Comparison of ENCODE assay signal across 8 mouse cellular contexts in genomic region chr2:124612276-124612675, GRCm38 (mm10).
DNase-seq lines count a peak whose midpoint lies in the region; ATAC-seq and TF ChIP-seq lines count a peak whose summit lies in the region.

No protein-coding gene starts in this region.

- no peak for TF ChIP-seq CTCF in lung, embryonic 14.5 days (IDR thresholded peaks at IDR 0.05; ENCODE audit: low read depth)
- TF ChIP-seq CTCF in small intestine, adult 2 months (IDR thresholded peaks at IDR 0.05; ENCODE audit: extremely low read depth, insufficient read length, insufficient replicate concordance, low read depth, low read length): no peak

- peak; percentile 50 for DNase-seq in lung, embryonic 14.5 days
- DNase-seq in lung, postnatal 25 days (ENCODE audit: low spot score): no peak
- DNase-seq in adrenal gland, adult 8-10 months: no peak
- DNase-seq in layer of hippocampus, adult 9-11 months: no peak
- DNase-seq in kidney, postnatal 14 days: no peak

- no peaks in the 10 kb centered on the region for H3K27me3 ChIP-seq in lung, embryonic 14.5 days (ENCODE audit: insufficient read depth, low read length)
- H3K27me3 ChIP-seq in embryonic facial prominence, embryonic 13.5 days: peaks cover 14% of the 10 kb centered on the region
- peaks cover 63% of the 10 kb centered on the region for H3K27me3 ChIP-seq in limb, embryonic 13.5 days
- H3K27me3 ChIP-seq in small intestine, adult 2 months (ENCODE audit: control insufficient read depth, insufficient read depth, low read length): no peaks in the 10 kb centered on the region

- H3K9me3 ChIP-seq in lung, embryonic 14.5 days (ENCODE audit: low read depth, low read length): no peaks in the 10 kb centered on the region
- no peaks in the 10 kb centered on the region for H3K9me3 ChIP-seq in embryonic facial prominence, embryonic 13.5 days
- no peaks in the 10 kb centered on the region for H3K9me3 ChIP-seq in limb, embryonic 13.5 days

- peak overlapping the region; percentile 75 for H3K4me3 ChIP-seq in lung, embryonic 14.5 days (ENCODE audit: low read depth, low read length)
- peak overlapping the region; percentile 78 for H3K4me3 ChIP-seq in embryonic facial prominence, embryonic 13.5 days
- H3K4me3 ChIP-seq in limb, embryonic 13.5 days: peak overlapping the region; percentile 81
- peak overlapping the region; percentile 48 for H3K4me3 ChIP-seq in small intestine, adult 2 months (ENCODE audit: low read depth, low read length)

- peak overlapping the region; percentile 83 for H3K9ac ChIP-seq in lung, embryonic 14.5 days
- H3K9ac ChIP-seq in embryonic facial prominence, embryonic 13.5 days: peak overlapping the region; percentile 86
- H3K9ac ChIP-seq in limb, embryonic 13.5 days: no peak overlapping the region; the same call in 1 of the 2 replicates

- H3K4me2 ChIP-seq in lung, embryonic 14.5 days: peak overlapping the region; percentile 80
- H3K4me2 ChIP-seq in embryonic facial prominence, embryonic 13.5 days: peak overlapping the region; percentile 82
- H3K4me2 ChIP-seq in limb, embryonic 13.5 days (replicated peaks): peak overlapping the region; percentile 91

- H3K4me1 ChIP-seq in lung, embryonic 14.5 days (ENCODE audit: insufficient read depth): peaks cover 8% of the 10 kb centered on the region; the same call in 1 of the 2 replicates
- H3K4me1 ChIP-seq in embryonic facial prominence, embryonic 13.5 days: peaks cover 24% of the 10 kb centered on the region
- H3K4me1 ChIP-seq in limb, embryonic 13.5 days: peaks cover 30% of the 10 kb centered on the region
- H3K4me1 ChIP-seq in small intestine, adult 2 months (ENCODE audit: control insufficient read depth, insufficient read depth, insufficient read length, low read length): peaks cover 14% of the 10 kb centered on the region; the same call in 1 of the 2 replicates

- WGBS in lung, embryonic 14.5 days: 22% methylated on average over 6 of the region's 6 CpGs
- 45% methylated on average over 6 of the region's 6 CpGs for WGBS in embryonic facial prominence, embryonic 13.5 days
- 32% methylated on average over 6 of the region's 6 CpGs for WGBS in limb, embryonic 13.5 days
- WGBS in small intestine, adult 2 months: 45% methylated on average over 6 of the region's 6 CpGs

- peak overlapping the region; percentile 10; the same call in 1 of the 2 replicates for H3K27ac ChIP-seq in lung, embryonic 14.5 days (ENCODE audit: low read depth)
- H3K27ac ChIP-seq in embryonic facial prominence, embryonic 13.5 days: no peak overlapping the region
- H3K27ac ChIP-seq in limb, embryonic 13.5 days: no peak overlapping the region
- H3K27ac ChIP-seq in small intestine, adult 2 months (ENCODE audit: insufficient read depth, low read depth, low read length): no peak overlapping the region

- no peak for TF ChIP-seq POLR2A in small intestine, adult 2 months (IDR thresholded peaks at IDR 0.05; ENCODE audit: low read depth, low read length)

- no peaks in the 10 kb centered on the region for H3K36me3 ChIP-seq in lung, embryonic 14.5 days (ENCODE audit: insufficient read depth)
- no peaks in the 10 kb centered on the region for H3K36me3 ChIP-seq in embryonic facial prominence, embryonic 13.5 days
- H3K36me3 ChIP-seq in limb, embryonic 13.5 days: no peaks in the 10 kb centered on the region
- no peaks in the 10 kb centered on the region for H3K36me3 ChIP-seq in small intestine, adult 2 months (ENCODE audit: control insufficient read depth, insufficient read depth, low read length)

- ATAC-seq in lung, embryonic 14.5 days (ENCODE audit: insufficient read depth): no peak
- ATAC-seq in embryonic facial prominence, embryonic 13.5 days (ENCODE audit: insufficient number of reproducible peaks, insufficient read depth, low FRiP score, low TSS enrichment, low read depth): no peak
- ATAC-seq in limb, embryonic 13.5 days (ENCODE audit: low FRiP score, low read depth): no peak
